Mouse (Mus musculus): ENCODE results near the gene Znrf2.
"Not testable (repeated sequence)": the region's sequence is repeated elsewhere in the genome, so short reads cannot be mapped to it uniquely, and the experiment has no call there.

The Znrf2 gene

DNA sequence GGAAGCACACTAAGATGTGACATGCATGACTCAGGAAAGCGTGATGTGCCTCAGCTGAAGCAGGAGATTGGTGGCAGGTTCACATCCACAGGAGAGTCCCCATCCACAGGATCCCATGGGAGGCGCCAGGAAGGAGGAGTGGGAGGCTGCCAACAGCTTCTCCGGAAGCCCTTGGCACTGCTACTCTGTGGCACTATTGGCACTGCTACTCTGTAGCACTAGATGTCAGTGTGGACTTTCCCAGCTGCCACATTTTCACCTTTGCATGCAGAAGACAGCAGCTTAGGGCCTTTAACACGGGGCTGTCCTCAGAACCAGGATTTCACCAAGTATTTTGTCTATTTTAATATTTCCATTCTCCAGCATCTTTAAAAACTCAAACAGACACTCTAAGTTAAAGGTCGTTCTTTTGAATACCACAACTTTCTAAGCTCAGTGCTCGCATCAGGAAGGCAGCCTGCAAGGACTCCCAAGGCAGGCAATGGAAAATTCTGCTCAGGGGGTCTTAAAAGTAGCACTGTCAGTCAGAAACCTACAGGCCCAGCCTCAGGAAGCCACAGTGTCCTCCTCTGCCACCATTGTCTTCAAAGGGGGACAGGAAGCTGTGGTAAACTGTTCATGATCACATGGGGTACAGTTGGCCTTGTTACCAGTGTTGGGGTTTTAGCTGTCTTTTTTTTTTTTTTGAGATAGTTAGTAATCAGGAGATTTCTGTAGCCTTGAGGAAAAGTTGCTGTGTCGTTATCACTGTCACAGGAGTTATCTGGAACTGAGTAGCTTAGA is 7.0 kb upstream of the Znrf2 start:
- peak; percentile 43 for DNase-seq

DNA sequence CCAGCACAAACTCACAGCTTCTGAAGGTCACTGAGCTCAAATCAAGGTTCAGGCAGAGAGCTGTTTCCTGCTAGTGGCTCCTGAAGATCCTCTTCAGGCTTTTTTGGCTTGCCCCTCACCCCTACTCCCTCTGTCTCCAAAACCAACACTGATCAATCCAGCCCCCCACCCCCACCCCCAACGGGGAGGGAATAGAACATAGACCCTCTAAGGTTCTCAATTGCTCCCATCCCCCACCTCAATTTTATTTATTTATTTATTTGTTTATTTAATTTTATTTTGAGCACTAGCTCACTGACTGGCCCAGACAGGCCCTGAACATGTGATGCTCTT is 6.4 kb upstream of the Znrf2 start:
- no peak for DNase-seq

- peak; percentile 74 for DNase-seq
Measured at GRCm38 (mm10) chr6:54811546-54812250, 5.0 kb upstream of the Znrf2 start.

DNA sequence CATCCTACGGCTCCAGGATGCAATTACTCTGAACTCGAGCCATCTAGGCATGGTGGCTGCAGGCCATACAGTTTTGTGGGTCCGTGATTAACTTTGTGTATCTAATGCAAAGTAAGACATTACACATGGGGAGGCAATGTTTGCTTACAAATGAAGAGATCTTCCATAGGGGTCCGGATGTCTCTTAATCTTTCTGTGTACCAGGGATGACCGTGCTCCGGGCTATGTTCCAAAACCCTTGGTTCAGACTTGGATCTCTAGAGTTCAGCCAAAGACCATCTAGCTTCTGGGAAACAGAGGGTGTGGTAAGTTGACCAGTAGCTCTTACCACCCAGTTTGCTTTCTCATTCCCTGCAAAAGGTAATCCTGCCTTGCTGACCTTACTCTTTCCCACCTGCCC is 4.4 kb upstream of the Znrf2 start:
- peak; percentile 61 for DNase-seq

GRCm38 (mm10) chr6:54815428-54816130 is 1.1 kb upstream of the Znrf2 start:
- no peak for DNase-seq

DNA sequence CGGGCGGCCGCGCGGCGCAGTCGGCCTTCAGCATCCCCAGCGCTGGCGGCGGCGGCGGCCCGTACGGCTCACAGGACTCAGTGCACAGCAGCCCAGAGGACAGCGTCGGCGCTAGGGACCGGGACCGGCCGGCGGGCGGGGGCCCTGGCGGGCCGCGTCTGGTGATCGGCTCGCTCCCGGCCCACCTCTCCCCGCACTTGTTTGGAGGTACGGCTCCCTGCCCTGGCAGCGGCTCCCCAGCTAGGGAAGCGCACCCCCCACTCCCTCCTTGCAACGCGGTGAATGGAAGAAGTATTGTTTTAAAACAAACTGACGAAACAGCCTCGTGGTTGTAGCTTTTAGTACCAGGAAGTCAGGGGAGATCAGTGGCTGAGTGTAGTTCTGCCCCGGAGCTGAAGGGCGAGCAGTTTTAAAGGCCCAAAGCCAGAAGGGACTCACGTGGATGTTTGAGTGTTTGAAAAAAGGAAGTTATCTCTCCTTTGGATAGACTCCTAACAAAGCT is 601 bp downstream of the Znrf2 start:
- peak; percentile 60 for DNase-seq

- no peak for DNase-seq
Measured at GRCm38 (mm10) chr6:54818389-54818788, 1.7 kb downstream of the Znrf2 start.

DNA sequence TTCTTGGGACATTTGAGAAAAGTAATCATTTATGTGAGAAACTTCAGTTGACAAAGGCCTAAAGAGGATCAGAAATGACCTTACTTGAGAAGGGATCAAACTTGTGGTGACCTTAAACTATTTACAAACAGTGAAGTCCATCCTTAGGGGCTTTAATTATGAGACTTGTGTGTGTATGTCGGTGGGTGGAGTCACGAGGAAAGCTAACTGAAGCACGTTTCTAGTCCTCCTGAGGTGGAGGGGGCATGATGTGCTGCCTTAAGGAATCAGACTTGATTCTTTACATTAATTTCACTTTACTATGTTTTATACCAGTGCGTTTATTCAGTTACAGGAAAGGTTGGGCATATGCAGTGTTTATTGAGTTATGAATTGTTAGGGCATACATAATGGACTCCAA is 2.6 kb downstream of the Znrf2 start:
- no peak for DNase-seq

DNA sequence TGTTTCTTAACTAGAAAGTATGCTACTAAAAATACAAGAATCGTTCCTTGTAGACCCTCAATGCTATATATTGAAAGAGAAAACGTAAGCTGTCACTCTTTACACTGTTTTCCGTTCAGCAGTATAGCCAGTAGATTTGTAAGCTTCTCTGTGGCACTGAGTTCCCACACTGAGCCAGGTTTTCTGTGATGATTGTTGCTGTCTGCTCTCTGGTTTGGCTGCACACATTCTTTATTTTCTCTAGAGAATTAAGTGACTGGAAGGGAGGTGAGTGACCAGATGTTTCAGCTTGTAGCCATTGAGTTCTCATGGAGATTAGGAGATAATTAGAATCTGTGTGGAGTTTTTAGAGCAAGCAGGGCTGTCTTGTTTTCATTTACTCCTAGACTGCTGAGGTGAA is 3.0 kb downstream of the Znrf2 start:
- DNase-seq = no peak

GRCm38 (mm10) chr6:54822348-54822747 is 5.6 kb downstream of the Znrf2 start:
- DNase-seq = no peak

DNA sequence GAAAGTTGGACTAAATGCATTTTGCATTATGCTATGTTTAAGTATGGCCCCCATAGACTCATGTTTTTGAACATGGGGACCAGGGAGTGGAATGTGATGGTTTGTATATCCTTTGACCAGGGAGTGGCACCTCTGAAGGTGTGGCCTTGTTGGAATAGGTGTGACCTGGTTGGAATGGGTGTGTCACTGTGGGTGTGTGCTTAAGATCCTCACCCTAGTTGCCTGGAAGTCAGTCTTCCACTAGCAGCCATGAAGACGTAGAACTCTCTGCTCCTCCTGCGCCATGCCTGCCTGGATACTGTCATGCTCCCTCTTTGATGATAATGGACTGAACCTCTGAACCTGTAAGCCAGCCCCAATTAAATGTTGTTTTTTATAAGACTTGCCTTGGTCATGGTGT is 7.8 kb downstream of the Znrf2 start:
- not testable (repeated sequence) for DNase-seq

DNA sequence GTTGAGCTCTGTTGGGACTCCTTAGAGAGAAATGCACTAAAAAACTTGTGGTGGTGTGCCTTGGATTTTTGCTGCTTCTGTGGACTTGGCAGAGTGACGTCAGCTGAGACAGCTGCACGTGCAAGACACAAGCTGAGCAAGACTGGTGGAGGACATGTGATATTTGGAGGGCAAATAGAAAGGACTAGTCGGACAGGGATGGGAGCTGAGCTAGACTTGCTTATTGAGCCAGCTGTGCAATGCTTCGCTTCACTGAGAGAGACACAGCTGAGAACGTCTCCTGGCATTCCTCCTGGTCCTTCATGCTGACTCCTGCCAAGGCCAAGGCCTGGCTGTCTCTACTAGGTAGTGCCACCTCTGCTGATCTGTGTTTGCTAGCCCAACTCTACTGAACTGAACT is 10.8 kb downstream of the Znrf2 start:
- no peak for DNase-seq

DNA sequence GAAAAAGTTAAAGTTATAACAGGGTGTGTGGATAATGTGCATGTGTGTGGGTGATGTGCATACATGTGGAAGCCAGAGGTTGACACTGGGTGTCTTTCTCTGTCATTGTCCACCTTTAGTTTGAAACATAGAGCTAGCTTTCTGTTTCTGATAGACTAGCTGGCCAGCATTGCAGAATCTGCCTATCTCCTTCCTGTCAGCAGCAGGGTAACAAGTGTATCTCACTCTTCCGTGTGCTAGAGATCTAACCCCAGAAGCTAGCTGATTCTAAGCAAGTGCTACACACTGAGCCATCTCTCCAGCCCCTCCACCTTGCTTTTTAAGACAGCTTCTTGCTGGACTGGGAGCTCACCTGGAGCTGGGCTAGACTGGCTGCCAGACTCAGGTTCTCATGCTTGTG is 11.6 kb downstream of the Znrf2 start:
- DNase-seq = no peak

DNA sequence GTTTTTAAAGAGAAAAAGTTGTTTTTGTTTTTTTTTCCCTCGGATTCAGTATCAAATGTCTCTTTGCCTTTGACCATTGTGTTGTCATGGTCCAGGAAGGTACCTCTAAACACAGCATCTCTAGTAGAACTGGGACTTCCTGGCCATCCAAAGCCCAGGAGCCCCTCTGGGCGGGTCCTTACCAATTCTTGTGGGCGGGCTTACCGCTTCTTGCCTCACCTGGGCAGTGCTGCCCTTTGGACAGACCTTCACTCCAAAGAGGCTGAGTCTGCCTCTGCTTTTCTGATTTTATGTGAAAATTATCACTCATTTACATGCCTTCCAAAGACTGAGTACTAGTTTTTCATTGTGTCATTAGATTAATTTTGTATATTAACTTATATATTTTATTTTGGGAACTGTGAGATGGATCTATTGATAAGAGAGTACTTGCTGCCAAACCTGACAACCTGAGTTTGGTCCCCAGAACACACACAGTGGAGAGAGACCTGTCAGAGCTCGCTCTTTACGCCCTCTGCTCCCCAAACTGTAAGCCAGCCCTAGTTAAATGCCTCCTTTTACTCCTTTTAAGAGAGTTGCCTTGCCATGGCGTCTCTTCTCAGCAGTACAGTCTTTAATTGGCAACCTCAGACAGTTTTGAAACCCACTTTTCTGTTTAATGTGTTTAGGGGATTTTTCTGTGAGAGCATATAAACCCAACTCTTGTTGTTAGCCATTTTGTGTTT is 13.5 kb downstream of the Znrf2 start:
- no peak for DNase-seq

GRCm38 (mm10) chr6:54831069-54831720 is 14.5 kb downstream of the Znrf2 start:
- no peak for DNase-seq

DNA sequence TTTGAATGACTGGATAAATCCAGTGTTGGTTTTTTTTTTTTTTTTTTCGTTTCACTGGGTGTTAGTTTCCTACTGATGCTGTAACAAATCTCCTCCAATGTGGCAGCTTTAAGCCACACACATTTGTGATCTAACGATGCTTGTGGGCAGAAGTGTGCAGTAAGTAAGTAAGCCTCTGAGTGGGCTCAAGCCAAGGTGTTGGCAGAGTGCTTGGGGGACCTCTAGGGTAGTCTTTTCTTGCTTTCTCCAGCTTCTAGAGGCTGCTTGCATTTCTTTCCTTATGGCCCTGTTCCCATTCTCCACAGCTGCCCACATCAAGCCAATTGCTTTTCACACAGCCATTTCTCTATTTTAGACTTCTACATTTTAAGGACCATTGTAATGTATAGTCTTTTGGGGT is 16.7 kb downstream of the Znrf2 start:
- DNase-seq = no peak

- DNase-seq = no peak
Measured at GRCm38 (mm10) chr6:54836666-54837065, 19.9 kb downstream of the Znrf2 start.

DNA sequence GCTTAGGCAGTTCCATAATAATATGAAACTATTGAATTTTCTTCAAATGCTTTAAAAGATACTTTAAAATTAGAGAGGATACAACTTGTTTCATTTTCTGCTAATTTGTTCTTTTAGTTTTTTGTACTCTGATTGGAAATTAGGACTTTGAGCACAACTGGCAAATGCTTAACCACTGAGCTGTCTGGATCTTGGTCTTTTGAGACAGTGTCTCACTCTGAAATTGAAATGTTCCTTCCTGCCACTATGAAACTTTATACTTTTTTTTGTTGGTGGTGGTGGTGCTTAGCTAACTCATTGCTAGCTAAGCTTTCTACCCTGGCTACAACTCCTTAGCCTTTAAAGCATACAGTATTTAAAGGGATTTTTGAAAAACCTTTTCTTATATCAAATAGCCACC is 24.7 kb downstream of the Znrf2 start:
- no peak for DNase-seq

DNA sequence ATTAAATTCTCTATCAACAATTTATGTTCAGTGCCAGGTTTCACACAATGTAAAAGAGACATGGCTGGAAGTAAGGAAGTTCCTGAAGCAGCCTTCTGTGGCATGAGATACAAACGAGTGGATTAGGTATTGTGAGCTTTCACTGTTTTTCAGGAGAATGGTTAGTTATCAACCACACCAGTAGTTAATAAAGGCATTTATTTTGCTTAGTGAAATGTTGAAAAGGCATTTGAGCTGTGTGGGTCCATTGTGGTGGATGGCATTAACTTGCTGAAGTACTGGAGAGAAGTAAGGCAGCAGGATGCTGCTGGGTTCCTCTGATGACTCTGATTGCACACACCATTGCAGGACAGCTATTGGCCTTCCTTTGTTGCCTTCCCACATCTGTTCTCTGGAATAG is 25.3 kb downstream of the Znrf2 start:
- no peak for DNase-seq

DNA sequence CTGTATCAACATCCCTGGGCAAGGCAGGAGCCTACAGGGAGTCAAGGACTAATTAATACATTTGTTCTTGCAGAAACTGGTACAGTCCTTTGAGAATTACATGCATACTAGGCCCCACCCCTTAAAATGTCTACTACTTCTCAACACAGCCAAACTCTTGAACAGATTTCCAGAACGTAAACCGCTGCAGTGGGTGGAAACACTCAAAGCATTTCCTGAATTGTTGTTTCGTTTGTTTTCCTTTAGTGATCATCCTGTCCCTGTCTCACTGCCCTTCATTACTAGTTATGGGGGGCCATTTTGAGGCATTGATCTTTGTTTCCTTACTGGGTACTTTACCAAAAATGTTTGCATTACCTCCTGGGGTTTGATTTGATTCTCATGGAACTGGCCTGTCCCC is 31.8 kb downstream of the Znrf2 start:
- no peak for DNase-seq

- DNase-seq = no peak
Measured at GRCm38 (mm10) chr6:54849179-54850156, 32.8 kb downstream of the Znrf2 start.
